Mouse (Mus musculus) CH12.LX (cell line): ENCODE measurements around the gene D8Ertd738e. TPM values are rescaled to one million over a fixed set of nuclear protein-coding genes. Genes with fewer than 3 reads are reported as not detected.

ENCODE experiments used
- DNase-seq: peaks from one replicate; pipeline ENCODE4 v3.0.0-alpha.2; 2013; ENCODE audit errors: extremely low read depth
- H3K27ac ChIP-seq: 2 replicates; pipeline ENCODE4 v1.5.1; 2012; ENCODE audit warnings: low read depth, mild to moderate bottlenecking, control low read depth, moderate library complexity; ENCODE audit not compliant: insufficient read depth
- H3K27me3 ChIP-seq: replicated peaks from 2 replicates; pipeline ENCODE3; 2012; ENCODE audit warnings: inconsistent platforms
- H3K36me3 ChIP-seq, 2 experiments: replicated peaks in 1 of 2; 2 replicates each; pipeline versions ENCODE3 to v1.6.1; 2012; ENCODE audit warnings: inconsistent platforms in 1 of 2, low read length in 1 of 2, mild to moderate bottlenecking in 1 of 2, mixed read lengths in 1 of 2, moderate library complexity in 1 of 2; ENCODE audit not compliant: control insufficient read depth in 1 of 2, insufficient read depth in 1 of 2
- H3K4me1 ChIP-seq, 2 experiments: 2 replicates each; pipeline ENCODE4 v1.6.1; 2012; ENCODE audit warnings: inconsistent platforms in 1 of 2, moderate library complexity in 1 of 2; ENCODE audit not compliant: insufficient read depth in 2 of 2, control insufficient read depth in 1 of 2
- H3K4me2 ChIP-seq: 2 replicates; pipeline ENCODE4 v1.6.1; 2012; ENCODE audit warnings: low read depth, mild to moderate bottlenecking, control low read depth; ENCODE audit not compliant: poor library complexity, insufficient read depth, severe bottlenecking
- H3K4me3 ChIP-seq, 3 experiments: fragments of 150-350 bp in 1 of 3; sonication (generic) in 1 of 3; replicated peaks in 1 of 3; 2 replicates each; pipeline versions ENCODE3 to v1.5.1; 2011 to 2012; ENCODE audit warnings: low read depth in 2 of 3, low read length in 2 of 3, mild to moderate bottlenecking in 2 of 3, moderate library complexity in 2 of 3, control low read depth in 1 of 3, improper control_type of control experiment in 1 of 3, inconsistent platforms in 1 of 3, mixed read lengths in 1 of 3; ENCODE audit not compliant: poor library complexity in 1 of 3
- H3K79me2 ChIP-seq: replicated peaks from 2 replicates; pipeline ENCODE4 v1.6.1; 2012; ENCODE audit warnings: mild to moderate bottlenecking, moderate library complexity; ENCODE audit not compliant: control insufficient read depth, poor library complexity, insufficient read depth, severe bottlenecking; ENCODE audit errors: extremely low read depth
- H3K9ac ChIP-seq: 2 replicates; pipeline ENCODE4 v1.6.1; 2012; ENCODE audit warnings: low read depth, mild to moderate bottlenecking, control low read depth, moderate library complexity; ENCODE audit not compliant: insufficient read depth
- H3K9me3 ChIP-seq: replicated peaks from 2 replicates; pipeline ENCODE3; 2012; ENCODE audit warnings: low read length, inconsistent platforms, mixed read lengths
- CHD1 ChIP-seq: IDR thresholded peaks from 2 replicates; pipeline ENCODE4 v1.6.1; 2012; ENCODE audit warnings: low read depth, low read length, improper control_type of control experiment, inconsistent platforms
- CHD2 ChIP-seq: IDR thresholded peaks from 2 replicates; pipeline ENCODE4 v1.6.1; 2011; ENCODE audit warnings: low read length, improper control_type of control experiment
- ELF1 ChIP-seq: IDR thresholded peaks from 2 replicates; pipeline ENCODE4 v1.6.1; 2014; ENCODE audit warnings: low read depth, mild to moderate bottlenecking, inconsistent platforms, low read length, improper control_type of control experiment
- IRF4 ChIP-seq: IDR thresholded peaks from 2 replicates; pipeline ENCODE4 v1.6.1; 2014; ENCODE audit warnings: low read depth, mild to moderate bottlenecking, inconsistent platforms, low read length, improper control_type of control experiment
- JUN ChIP-seq: IDR thresholded peaks from 2 replicates; pipeline ENCODE4 v1.6.1; 2011; ENCODE audit warnings: low read depth, mild to moderate bottlenecking, low read length, improper control_type of control experiment, moderate library complexity; ENCODE audit not compliant: insufficient read depth
- JUND ChIP-seq: conservative IDR thresholded peaks from 2 replicates; pipeline ENCODE4 v1.6.1; 2011; ENCODE audit warnings: low read depth, low read length, improper control_type of control experiment
- MAZ ChIP-seq: IDR thresholded peaks from 2 replicates; pipeline ENCODE4 v1.6.1; 2012; ENCODE audit warnings: low read depth, mild to moderate bottlenecking, inconsistent platforms, low read length, improper control_type of control experiment, moderate library complexity
- MEF2A ChIP-seq: IDR thresholded peaks from 2 replicates; pipeline ENCODE4 v1.6.1; 2014; ENCODE audit warnings: low read depth, mild to moderate bottlenecking, inconsistent platforms, low read length, improper control_type of control experiment, borderline replicate concordance
- MXI1 ChIP-seq: IDR thresholded peaks from 2 replicates; pipeline ENCODE4 v1.6.1; 2011; ENCODE audit warnings: mild to moderate bottlenecking, low read depth, low read length, improper control_type of control experiment
- MYC ChIP-seq: IDR thresholded peaks from 2 replicates; pipeline ENCODE4 v1.6.1; 2011; ENCODE audit warnings: low read depth, mild to moderate bottlenecking, improper control_type of control experiment, low read length
- NELFE ChIP-seq: IDR thresholded peaks from 2 replicates; pipeline ENCODE4 v1.6.1; 2011; ENCODE audit warnings: low read depth, low read length, improper control_type of control experiment
- NRF1 ChIP-seq: IDR thresholded peaks from 2 replicates; pipeline ENCODE4 v1.6.1; 2014; ENCODE audit warnings: low read depth, mild to moderate bottlenecking, inconsistent platforms, low read length, improper control_type of control experiment, moderate library complexity
- PAX5 ChIP-seq: IDR thresholded peaks from 2 replicates; pipeline ENCODE4 v1.6.1; 2012; ENCODE audit warnings: low read length, inconsistent platforms, mixed read lengths
- POLR2A ChIP-seq: IDR thresholded peaks from 2 replicates; pipeline ENCODE4 v1.6.1; 2011; ENCODE audit warnings: low read depth, mild to moderate bottlenecking, improper control_type of control experiment, low read length
- POLR2AphosphoS2 ChIP-seq: IDR thresholded peaks from 2 replicates; pipeline ENCODE4 v1.6.1; 2011; ENCODE audit warnings: low read depth, low read length, improper control_type of control experiment
- RCOR1 ChIP-seq: conservative IDR thresholded peaks from 2 replicates; pipeline ENCODE4 v1.6.1; 2012; ENCODE audit warnings: low read depth, mild to moderate bottlenecking, inconsistent platforms, low read length, improper control_type of control experiment
- SIN3A ChIP-seq: IDR thresholded peaks from 2 replicates; pipeline ENCODE4 v1.6.1; 2012; ENCODE audit warnings: low read length, improper control_type of control experiment, inconsistent platforms
- SMC3 ChIP-seq: IDR thresholded peaks from 2 replicates; pipeline ENCODE4 v1.6.1; 2011; ENCODE audit warnings: low read depth, low read length, improper control_type of control experiment
- TBP ChIP-seq: conservative IDR thresholded peaks from 2 replicates; pipeline ENCODE4 v1.6.1; 2011; ENCODE audit warnings: low read depth, low read length, improper control_type of control experiment
- UBTF ChIP-seq: IDR thresholded peaks from 2 replicates; pipeline ENCODE4 v1.6.1; 2012; ENCODE audit warnings: low read depth, mild to moderate bottlenecking, inconsistent platforms, low read length, improper control_type of control experiment, moderate library complexity
- USF1 ChIP-seq: IDR thresholded peaks from 2 replicates; pipeline ENCODE4 v1.6.1; 2014; ENCODE audit warnings: low read depth, mild to moderate bottlenecking, inconsistent platforms, low read length, improper control_type of control experiment
- USF2 ChIP-seq: conservative IDR thresholded peaks from 2 replicates; pipeline ENCODE4 v1.6.1; 2011; ENCODE audit warnings: low read depth, low read length, improper control_type of control experiment
- ZKSCAN1 ChIP-seq: IDR thresholded peaks from 2 replicates; pipeline ENCODE4 v1.6.1; 2012; ENCODE audit warnings: low read depth, inconsistent platforms, low read length, improper control_type of control experiment, borderline replicate concordance
- ZMIZ1 ChIP-seq: IDR thresholded peaks from 2 replicates; pipeline ENCODE4 v1.6.1; 2012; ENCODE audit warnings: low read depth, mild to moderate bottlenecking, inconsistent platforms, low read length, improper control_type of control experiment
- dilution Hi-C: fragments of 300-500 bp; cut with MboI; formaldehyde crosslinking; loops from 2 replicates; pipeline ENCODE4 v1.14.3; 2020; ENCODE audit warnings: low sequenced_read_pairs; ENCODE audit not compliant: extremely low pct_unique_long_range_greater_than_20kb, extremely low pct_ligation_motif_present
- in situ Hi-C: fragments of 300-500 bp; cut with MboI; formaldehyde crosslinking; loops from 3 replicates; pipeline ENCODE4 v1.14.3; 2019; ENCODE audit warnings: low sequenced_read_pairs, low pct_ligation_motif_present, low pct_unique_long_range_greater_than_20kb, mixed read lengths
- polyA plus RNA-seq: library from polyadenylated mRNA; unstranded; fragments of >175 nt; gene quantifications from 2 replicates; pipeline ENCODE4 v1.2.1, GENCODE M21; 2012; ENCODE audit warnings: low read depth; ENCODE audit not compliant: insufficient read length
- total RNA-seq, 2 experiments: library from RNA; depleted of rRNA; stranded (reverse); fragments of 300-350 nt in 1 of 2; fragments of >200 nt in 1 of 2; gene quantifications; 2 replicates each; pipeline ENCODE4 v1.2.3; 2012 to 2014

D8Ertd738e gene
- total and polyA plus RNA-seq, 3 experiments = 213 to 225 (median 217) TPM

- TF ChIP-seq ELF1 (peak; percentile 78), USF2 (no peak), NELFE (peak; percentile 38; the same call in 1 of the 2 replicates), JUN (no peak), USF1 (no peak), JUND (no peak), SMC3 (no peak; the same call in 1 of the 2 replicates), POLR2A (peak; percentile 54; the same call in 1 of the 2 replicates), PAX5 (no peak), MAZ (no peak), UBTF (no peak), CHD2 (0 out of 2 replicates have a peak, but pooled peaks have one; percentile 10), CHD1 (peak; percentile 56; the same call in 1 of the 2 replicates), IRF4 (peak; percentile 48; the same call in 1 of the 2 replicates), MXI1 (peak; percentile 33; the same call in 1 of the 2 replicates), ZMIZ1 (peak; percentile 65; the same call in 1 of the 2 replicates), MYC (no peak), SIN3A (0 out of 2 replicates have a peak, but pooled peaks have one; percentile 8), POLR2AphosphoS2 (no peak; the same call in 1 of the 2 replicates), ZKSCAN1 (no peak), RCOR1 (peak; percentile 59; the same call in 1 of the 2 replicates)
Observed at GRCm38 (mm10) chr8:84203975-84204772, 45.3 kb downstream of the D8Ertd738e start (continued).

- Histone ChIP-seq H3K79me2 (peaks cover 28% of the 10 kb centered on the region), H3K36me3 (peaks cover 13 to 33% of the 10 kb centered on the region in 2 experiments), H3K4me1 (peaks cover 26 to 63% of the 10 kb centered on the region in 2 experiments), H3K9ac (peak overlapping the region; percentile 93), H3K27me3 (no peaks in the 10 kb centered on the region), H3K27ac (peak overlapping the region; percentile 94), H3K9me3 (no peaks in the 10 kb centered on the region), H3K4me2 (peak overlapping the region; percentile 84), H3K4me3 (peak overlapping the region; percentile 71 to 96 (median 82))
- DNase-seq = peak; percentile 72
- 0 out of 2 replicates have a peak, but pooled peaks have one; percentile 28 for TF ChIP-seq TBP
- peak; percentile 37; the same call in 1 of the 2 replicates for TF ChIP-seq CHD2
- TF ChIP-seq UBTF = 0 out of 2 replicates have a peak, but pooled peaks have one; percentile 21
- peak; percentile 68; the same call in 1 of the 2 replicates for TF ChIP-seq POLR2A
- peak; percentile 4; the same call in 1 of the 2 replicates for TF ChIP-seq MXI1
- peak; percentile 33; the same call in 1 of the 2 replicates for TF ChIP-seq IRF4
- TF ChIP-seq MEF2A = 0 out of 2 replicates have a peak, but pooled peaks have one; percentile 28
- no peak for TF ChIP-seq JUN
- no peak for TF ChIP-seq NRF1
- TF ChIP-seq SIN3A = 0 out of 2 replicates have a peak, but pooled peaks have one; percentile 53
- dilution Hi-C loops = no loop called here
- in situ Hi-C loops = loop anchor here (25.0 kb wide), 1 partner anchor 159 kb away; no protein-coding TSS in a partner anchor
Observed at GRCm38 (mm10) chr8:84202938-84203917, 46.3 kb downstream of the D8Ertd738e start.
